Mouse (Mus musculus): ENCODE measurements around the gene Olfr728.

The Olfr728 gene

GRCm38 (mm10) chr14:50142580-50142979 lies at the start of gene Olfr728:
Gene Olfr728 (minus strand): TSS chr14:50142680.
- DNase-seq (ENCODE audit: low spot score in 2 of 2): no peak

- DNase-seq (ENCODE audit: low spot score in 2 of 2): no peak
Measured at GRCm38 (mm10) chr14:50188098-50188497, 45.6 kb upstream of the Olfr728 start, which contains the start of gene Olfr730. Gene Olfr730 (minus strand): TSS chr14:50188198.

- no peak for DNase-seq (ENCODE audit: low spot score in 2 of 2)
Measured at GRCm38 (mm10) chr14:50152810-50153209, 10.3 kb upstream of the Olfr728 start, which contains the start of gene Olfr729. Gene Olfr729 (minus strand): TSS chr14:50152910.

GRCm38 (mm10) chr14:50122886-50123285 lies 19.6 kb downstream of the Olfr728 start, which contains the start of gene Olfr727:
Gene Olfr727 (plus strand): TSS chr14:50123186.
- DNase-seq (ENCODE audit: low spot score in 2 of 2): no peak

- no peak for DNase-seq (ENCODE audit: low spot score in 2 of 2)
Measured at GRCm38 (mm10) chr14:50090853-50091252, 51.6 kb downstream of the Olfr728 start, which contains the start of gene Olfr726. Gene Olfr726 (minus strand): TSS chr14:50090953.
